Mouse (Mus musculus) layer of hippocampus, adult 9-11 months (tissue): ENCODE measurements around the gene 9330182O14Rik.

Experiments used
- DNase-seq: peaks from one replicate; pipeline ENCODE4 v3.0.0; 2022

Gene 9330182O14Rik

GRCm38 (mm10) chr15:40134152-40134792 is at the start of gene 9330182O14Rik:
9330182O14Rik (plus strand) TSS chr15:40134365.
- DNase-seq = no peak

DNA sequence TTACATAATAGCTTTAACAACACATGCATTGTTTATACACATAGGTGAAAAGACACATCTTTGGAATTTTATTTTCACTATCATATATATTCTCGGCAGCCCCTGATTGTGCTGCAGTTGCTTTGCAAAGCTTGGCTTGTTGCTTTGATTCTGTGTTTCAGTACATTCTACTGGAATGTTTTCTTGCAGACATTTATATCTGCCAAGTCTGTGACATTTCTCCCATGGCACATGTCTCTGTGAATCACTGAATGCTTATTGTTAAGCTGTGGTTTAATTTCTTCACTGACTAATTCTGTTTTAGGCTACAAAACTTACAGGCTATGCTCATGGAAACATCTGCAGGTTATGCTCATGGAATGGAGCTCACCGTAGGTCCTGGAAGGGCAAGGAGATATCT is 30.9 kb upstream of the 9330182O14Rik start:
- peak; percentile 15 for DNase-seq

DNA sequence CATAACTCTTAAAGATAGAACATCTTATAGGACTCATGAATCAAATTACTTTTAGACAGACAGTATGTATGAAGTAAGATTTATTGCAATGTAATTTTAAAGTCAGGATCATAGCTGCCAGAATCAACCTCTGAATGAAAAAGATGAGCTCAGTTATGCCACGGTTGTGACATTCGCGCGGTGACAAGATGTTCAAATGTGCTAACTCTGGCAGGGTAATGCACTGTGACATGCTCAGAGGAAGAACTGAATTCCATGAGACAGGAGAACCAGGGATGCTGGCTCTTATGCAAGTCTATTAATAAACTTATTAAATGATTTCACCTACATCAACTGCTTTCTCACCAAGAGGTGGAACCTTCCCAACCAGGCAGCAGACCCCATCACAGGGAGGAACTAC is 28.5 kb upstream of the 9330182O14Rik start:
- peak; percentile 20 for DNase-seq

DNA sequence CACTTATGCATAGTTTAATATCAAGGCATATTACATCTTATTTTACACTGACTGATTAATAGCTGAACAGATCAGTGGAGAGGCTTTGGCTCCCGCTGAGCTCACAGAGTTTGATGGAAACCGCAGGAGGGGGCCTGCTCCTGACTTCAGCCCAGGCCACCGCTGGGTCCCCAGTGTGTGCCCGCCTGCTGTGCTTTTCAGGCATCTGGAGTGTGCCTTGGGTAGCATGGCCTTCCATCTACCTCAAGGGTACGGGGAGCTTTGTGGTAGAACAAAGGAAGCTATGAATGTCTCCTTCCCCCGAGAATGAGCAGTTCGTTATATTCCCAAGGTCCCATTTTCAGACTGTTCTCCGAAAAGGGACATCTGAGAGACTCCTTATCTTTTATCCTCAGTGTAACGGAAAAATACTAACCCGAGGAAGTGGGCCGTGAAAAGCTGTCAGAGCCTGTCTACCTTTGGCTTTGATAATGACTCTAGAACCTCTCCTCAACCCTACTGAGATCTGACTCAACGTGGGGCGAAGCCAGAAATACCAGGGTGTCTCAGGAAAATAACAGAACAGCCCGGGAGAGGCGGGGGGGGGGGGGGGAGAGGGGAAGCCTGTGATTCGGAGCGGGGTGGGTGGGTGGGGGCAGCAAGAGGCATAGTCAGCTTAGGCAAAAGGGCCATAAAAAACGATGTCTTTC is 20.1 kb upstream of the 9330182O14Rik start:
- DNase-seq = no peak

DNA sequence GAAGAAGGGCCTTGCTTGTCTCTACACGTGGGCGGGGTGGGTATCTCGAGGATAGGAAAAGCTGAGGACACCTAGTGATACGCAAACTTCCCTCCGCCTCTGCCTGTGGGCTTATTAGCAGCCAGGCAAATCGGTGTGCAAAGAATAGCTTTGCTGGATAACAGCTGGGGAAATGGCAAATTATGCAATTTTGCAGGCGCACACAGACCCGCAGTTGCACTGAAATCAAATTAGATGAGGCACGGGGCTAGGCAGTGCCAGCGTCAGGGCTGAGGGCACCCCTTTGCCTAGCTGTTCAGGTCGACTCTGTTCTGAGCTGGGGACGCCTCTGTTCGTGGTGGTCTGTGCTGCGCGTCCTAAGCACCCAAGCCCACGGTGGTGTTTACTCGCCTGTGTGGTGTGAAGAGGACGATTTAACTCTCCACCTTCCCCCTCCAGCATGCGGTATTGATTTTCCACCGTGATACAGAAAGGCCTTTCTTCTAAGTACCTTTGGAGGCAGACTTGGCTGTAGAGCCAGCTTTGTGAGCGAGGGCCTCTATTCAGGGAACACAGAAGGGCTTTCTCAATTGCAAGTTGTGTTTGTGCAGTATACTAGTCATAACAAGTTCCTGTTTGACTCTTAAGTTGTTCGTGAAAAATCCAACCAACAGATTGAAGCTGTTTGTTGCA is 19.4 kb upstream of the 9330182O14Rik start:
- DNase-seq = peak; percentile 31

- DNase-seq = no peak
Observed at GRCm38 (mm10) chr15:40116396-40116795, 17.8 kb upstream of the 9330182O14Rik start.

DNA sequence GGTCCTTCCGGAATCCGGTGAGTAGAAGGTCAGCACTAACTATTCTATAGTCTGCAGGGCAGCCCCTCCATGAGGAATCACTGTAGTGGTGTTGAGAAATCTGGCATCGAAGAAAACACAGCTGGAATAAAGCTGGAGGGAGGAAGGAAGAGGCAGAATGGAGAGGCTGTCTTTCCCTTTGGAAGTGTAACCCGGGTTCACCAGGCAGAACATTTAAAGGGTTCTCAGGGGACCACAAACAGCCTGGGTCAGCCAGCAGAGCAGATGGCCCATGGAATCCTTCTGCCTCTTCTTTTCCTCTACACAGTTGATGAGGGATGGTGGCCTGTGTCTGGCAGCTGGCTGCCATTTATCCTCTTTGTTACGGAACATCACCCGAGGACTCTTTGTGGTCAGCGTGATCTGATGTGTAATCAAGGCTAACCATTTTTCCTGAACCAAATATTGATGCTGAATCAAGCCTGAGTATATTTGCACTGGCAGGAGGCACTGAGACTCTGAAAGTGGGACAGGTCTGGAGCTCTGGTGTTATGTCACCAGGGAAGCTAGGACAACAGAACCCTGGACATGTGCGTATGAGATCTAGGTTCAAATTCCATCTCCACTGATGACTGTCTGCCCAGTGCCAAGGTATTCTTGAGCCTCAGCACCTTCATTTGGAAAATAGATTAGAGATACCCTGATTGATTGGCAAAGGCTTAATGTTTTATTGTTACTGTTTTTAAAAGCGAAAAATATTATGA is 9.8 kb upstream of the 9330182O14Rik start:
- no peak for DNase-seq

- no peak for DNase-seq
Observed at GRCm38 (mm10) chr15:40129496-40129895, 4.7 kb upstream of the 9330182O14Rik start.

DNA sequence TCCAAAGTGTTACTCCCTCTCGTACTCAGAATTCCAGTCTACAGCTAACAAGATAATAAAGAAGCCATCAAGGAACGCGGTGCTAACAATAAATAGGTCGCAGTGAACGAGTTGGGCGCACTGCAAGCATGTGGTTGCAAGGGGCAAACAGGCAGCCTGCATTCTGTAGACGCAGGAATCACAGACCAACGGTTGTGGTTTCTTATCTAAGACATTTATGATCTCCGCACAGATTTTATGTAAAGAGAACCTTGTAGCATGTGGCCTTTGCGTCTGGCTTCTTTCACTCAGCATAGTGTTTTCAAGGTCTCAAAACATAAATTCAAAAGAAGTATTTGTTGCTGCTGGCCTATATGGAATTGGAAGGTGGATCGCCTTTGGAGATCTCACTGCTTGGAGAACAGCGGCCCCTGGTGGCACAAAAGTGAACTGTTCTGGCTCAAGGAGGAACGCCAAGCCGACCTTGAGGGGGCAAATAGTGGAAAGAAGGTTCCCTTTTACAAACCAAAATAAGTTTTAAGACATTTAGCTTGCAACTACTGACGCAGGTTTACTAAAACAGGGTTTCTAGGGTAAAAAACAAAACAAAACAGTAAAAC is 3.2 kb upstream of the 9330182O14Rik start:
- peak; percentile 45 for DNase-seq

- no peak for DNase-seq
Observed at GRCm38 (mm10) chr15:40132408-40132807, 1.8 kb upstream of the 9330182O14Rik start.

DNA sequence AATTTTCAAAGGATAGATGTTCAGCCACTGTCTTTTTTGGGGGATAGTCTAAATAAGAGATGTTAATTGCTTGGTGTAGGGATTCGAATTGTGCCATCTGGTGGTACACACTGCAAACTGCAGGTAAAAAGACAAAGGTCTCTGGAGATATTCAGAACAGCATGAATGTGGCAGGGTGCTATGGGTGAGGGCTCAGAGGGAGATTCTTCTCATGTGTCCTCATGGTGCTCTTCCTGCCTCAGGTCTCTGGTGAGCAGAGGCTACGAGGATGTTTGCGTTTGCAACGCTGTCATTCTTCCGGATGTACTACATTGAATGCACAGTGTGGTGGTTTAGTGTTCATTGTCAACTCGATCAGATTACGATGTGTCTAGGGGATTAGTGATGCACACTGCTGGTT is 10.1 kb downstream of the 9330182O14Rik start:
- DNase-seq = peak; percentile 36

- no peak for DNase-seq
Observed at GRCm38 (mm10) chr15:40157683-40158082, 23.5 kb downstream of the 9330182O14Rik start.

- DNase-seq = peak; percentile 43
Observed at GRCm38 (mm10) chr15:40166560-40167275, 32.6 kb downstream of the 9330182O14Rik start.

GRCm38 (mm10) chr15:40167276-40168139 is 33.3 kb downstream of the 9330182O14Rik start:
- DNase-seq = no peak

DNA sequence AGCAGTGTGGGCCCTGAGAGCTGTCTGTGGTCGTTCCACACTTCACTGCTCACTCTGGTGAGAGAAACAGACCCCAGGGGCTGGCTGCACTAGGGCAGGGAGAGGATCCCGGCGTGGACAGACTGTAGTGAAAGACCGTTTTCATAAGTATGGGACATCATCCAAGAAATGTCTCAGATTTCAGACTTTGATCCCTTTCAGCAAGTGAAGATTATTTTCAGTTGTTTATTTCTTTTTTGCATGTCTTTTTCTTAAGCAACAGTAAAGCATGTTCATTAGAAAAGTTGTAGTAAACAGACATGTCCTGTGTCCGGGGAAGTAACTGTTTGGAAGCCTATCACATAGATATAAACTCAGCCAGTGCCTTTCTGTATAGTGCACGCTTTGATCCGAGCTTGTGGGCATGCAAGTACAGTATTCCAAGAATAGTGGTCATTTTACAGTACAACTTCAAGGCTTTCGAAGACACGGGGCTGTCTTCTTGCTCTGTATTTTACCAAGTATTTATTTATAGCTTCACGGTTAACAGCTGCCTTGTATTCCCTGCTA is 34.0 kb downstream of the 9330182O14Rik start:
- DNase-seq = no peak

DNA sequence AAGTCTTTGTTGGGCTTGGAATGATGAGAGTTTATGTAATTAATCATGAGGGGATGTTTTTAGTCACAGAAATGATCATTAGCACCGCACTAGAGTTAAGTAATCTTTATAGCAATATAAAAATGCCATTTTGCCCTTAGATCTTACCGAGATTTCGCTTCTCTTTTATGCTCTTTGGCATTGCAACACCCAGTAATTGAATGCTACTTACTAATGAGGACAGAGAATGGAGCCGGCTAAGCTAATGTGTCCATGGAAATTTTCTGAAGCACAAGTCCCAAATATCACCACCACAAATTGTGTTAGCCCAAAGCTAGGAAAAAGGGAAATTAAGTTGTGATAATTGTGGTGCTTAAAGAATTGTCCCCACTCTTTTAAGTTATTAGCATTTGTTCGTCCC is 34.9 kb downstream of the 9330182O14Rik start:
- DNase-seq = no peak

DNA sequence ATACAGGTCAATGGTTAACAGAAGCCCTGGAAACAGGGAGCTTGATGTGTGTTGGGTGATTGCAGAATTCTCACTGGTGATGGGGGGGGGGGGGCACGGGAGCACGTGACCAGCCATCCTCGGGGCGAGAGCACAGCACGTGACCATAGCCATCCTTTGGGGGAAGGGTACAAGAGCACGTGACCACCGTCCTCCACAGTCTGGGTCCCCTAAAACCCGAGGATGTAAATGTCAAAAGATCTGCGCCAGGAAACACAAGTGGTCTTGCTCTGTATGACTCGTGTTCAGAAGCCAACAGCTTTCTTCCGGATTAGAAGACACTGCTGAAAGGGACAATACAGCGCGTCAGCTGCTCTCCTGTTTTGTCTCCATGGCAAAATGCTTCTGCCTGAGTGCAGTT is 35.5 kb downstream of the 9330182O14Rik start:
- DNase-seq = no peak

DNA sequence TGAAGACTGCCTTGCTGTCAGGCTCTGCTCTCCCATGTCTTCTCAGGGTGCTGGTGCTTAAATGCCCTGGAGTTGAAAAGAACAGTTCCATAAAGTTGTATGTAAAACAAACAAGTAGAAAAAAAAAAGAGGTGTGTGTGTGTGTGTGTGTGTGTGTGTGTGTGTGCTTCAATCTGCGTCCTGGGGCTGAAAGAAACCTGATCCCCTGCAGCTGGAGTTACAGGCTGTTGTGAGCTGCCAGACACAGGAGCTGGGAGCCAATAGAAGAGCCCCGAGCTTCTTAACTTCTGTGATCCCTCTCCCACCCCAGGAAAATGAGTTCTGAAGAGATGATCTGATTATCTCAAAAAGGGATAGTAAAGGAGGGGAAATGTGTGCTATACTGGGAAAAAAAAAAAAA is 45.3 kb downstream of the 9330182O14Rik start:
- no peak for DNase-seq

DNA sequence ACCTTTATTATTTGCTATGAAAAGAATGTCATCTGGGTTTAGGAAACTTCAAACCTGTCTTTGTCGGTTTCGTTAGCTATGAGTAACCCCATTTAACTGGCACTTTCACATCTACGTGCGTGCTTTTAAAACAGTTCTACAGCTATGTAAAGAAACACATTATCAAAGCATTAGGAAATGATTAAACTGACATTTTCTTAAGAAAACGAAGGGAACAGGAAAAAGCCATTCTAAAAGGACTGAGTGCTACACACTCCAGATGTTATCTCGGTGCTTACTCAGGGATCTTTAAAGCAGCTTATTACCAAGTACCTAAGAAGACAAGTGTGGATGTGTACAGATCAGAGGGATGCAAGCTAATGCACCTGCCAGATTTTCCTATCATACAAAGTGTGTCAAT is 52.9 kb downstream of the 9330182O14Rik start:
- DNase-seq = no peak
